Mouse (Mus musculus) hindlimb bud, embryonic 11.5 days (tissue): ENCODE results near the gene Pcsk5.
A peak's percentile ranks its signal among the peaks of the same experiment; 100 is the strongest.
"Not testable (repeated sequence)": the region's sequence is repeated elsewhere in the genome, so short reads cannot be mapped to it uniquely, and the experiment has no call there.

Experiments
- DNase-seq: peaks from one replicate; pipeline ENCODE4 v3.0.0-alpha.2; 2012; ENCODE audit warnings: low read depth, low spot score; ENCODE audit errors: extremely low spot score

The Pcsk5 gene

GRCm38 (mm10) chr19:17489041-17489865, 348.2 kb downstream of the Pcsk5 start:
- DNase-seq = no peak

- no peak for DNase-seq
Observed at GRCm38 (mm10) chr19:17482126-17482790, 355.2 kb downstream of the Pcsk5 start.

- DNase-seq = no peak
Observed at GRCm38 (mm10) chr19:17479471-17479870, 358.0 kb downstream of the Pcsk5 start.

- no peak for DNase-seq
Observed at GRCm38 (mm10) chr19:17476021-17476420, 361.4 kb downstream of the Pcsk5 start.

- DNase-seq = not testable (repeated sequence)
Observed at GRCm38 (mm10) chr19:17473138-17473537, 364.3 kb downstream of the Pcsk5 start.

- no peak for DNase-seq
Observed at GRCm38 (mm10) chr19:17471861-17472260, 365.6 kb downstream of the Pcsk5 start.

- DNase-seq = peak; percentile 35
Observed at GRCm38 (mm10) chr19:17471196-17471595, 366.2 kb downstream of the Pcsk5 start.

- no peak for DNase-seq
Observed at GRCm38 (mm10) chr19:17467556-17468211, 369.7 kb downstream of the Pcsk5 start.

- DNase-seq = no peak
Observed at GRCm38 (mm10) chr19:17452001-17452400, 385.4 kb downstream of the Pcsk5 start.

- no peak for DNase-seq
Observed at GRCm38 (mm10) chr19:17443581-17443980, 393.9 kb downstream of the Pcsk5 start.

GRCm38 (mm10) chr19:17439476-17440189, 397.8 kb downstream of the Pcsk5 start:
- no peak for DNase-seq

- DNase-seq = no peak
Observed at GRCm38 (mm10) chr19:17436651-17437050, 400.8 kb downstream of the Pcsk5 start.

- DNase-seq = no peak
Observed at GRCm38 (mm10) chr19:17428561-17428914, 408.9 kb downstream of the Pcsk5 start.

- DNase-seq = no peak
Observed at GRCm38 (mm10) chr19:17427824-17428560, 409.4 kb downstream of the Pcsk5 start.

- DNase-seq = no peak
Observed at GRCm38 (mm10) chr19:17423306-17423705, 414.1 kb downstream of the Pcsk5 start.

- DNase-seq = no peak
Observed at GRCm38 (mm10) chr19:17417855-17418254, 419.6 kb downstream of the Pcsk5 start.

- no peak for DNase-seq
Observed at GRCm38 (mm10) chr19:17412915-17413459, 424.4 kb downstream of the Pcsk5 start.

- no peak for DNase-seq
Observed at GRCm38 (mm10) chr19:17410465-17411065, 426.9 kb downstream of the Pcsk5 start.

GRCm38 (mm10) chr19:17409351-17409750, 428.1 kb downstream of the Pcsk5 start:
- no peak for DNase-seq

GRCm38 (mm10) chr19:17408591-17408990, 428.8 kb downstream of the Pcsk5 start:
- DNase-seq = no peak
